Mouse (Mus musculus) limb, embryonic 15.5 days (tissue): Measurements from ENCODE around the gene Dok3. TPM values are rescaled to one million over a fixed set of nuclear protein-coding genes. Genes with fewer than 3 reads are reported as not detected.

ENCODE experiments used
- ATAC-seq: fragments of 200-750 bp; cut with Nextera tagmentation; 2 replicates; pipeline ENCODE4 v1.8.0; 2017; ENCODE audit warnings: low read depth, moderate TSS enrichment; ENCODE audit not compliant: insufficient number of reproducible peaks, low FRiP score, low TSS enrichment
- H3K27ac ChIP-seq: fragments of 300-500 bp; sonication (generic); 2 replicates; pipeline ENCODE4 v1.5.1; 2015; ENCODE audit warnings: moderate library complexity, mild to moderate bottlenecking, inconsistent platforms
- H3K27me3 ChIP-seq: fragments of 300-500 bp; sonication (generic); 2 replicates; pipeline ENCODE4 v1.6.1; 2015; ENCODE audit warnings: inconsistent platforms
- H3K36me3 ChIP-seq: fragments of 300-500 bp; sonication (generic); 2 replicates; pipeline ENCODE4 v1.6.1; 2015; ENCODE audit warnings: inconsistent platforms
- H3K4me1 ChIP-seq: fragments of 300-500 bp; sonication (generic); 2 replicates; pipeline ENCODE4 v1.6.1; 2015; ENCODE audit warnings: inconsistent platforms
- H3K4me2 ChIP-seq: fragments of 300-500 bp; sonication (generic); 2 replicates; pipeline ENCODE4 v1.6.1; 2015; ENCODE audit warnings: mild to moderate bottlenecking, inconsistent platforms
- H3K4me3 ChIP-seq: fragments of 300-500 bp; sonication (generic); 2 replicates; pipeline ENCODE4 v1.5.1; 2015; ENCODE audit warnings: mild to moderate bottlenecking, inconsistent platforms
- H3K9ac ChIP-seq: fragments of 300-500 bp; sonication (generic); 2 replicates; pipeline ENCODE4 v1.6.1; 2015; ENCODE audit warnings: inconsistent platforms
- H3K9me3 ChIP-seq: fragments of 300-500 bp; sonication (generic); 2 replicates; pipeline ENCODE4 v1.6.1; 2016; ENCODE audit warnings: inconsistent platforms
- WGBS: fragments of 180-500 bp; shearing (Covaris S2); methylation state at CpG from one replicate; pipeline ENCODE4 v1.1.7; 2015; 5-methylcytosine and 5-hydroxymethylcytosine counted together
- polyA plus RNA-seq: library from polyadenylated mRNA; unstranded; fragments of >200 nt; fragmentation: Nextera tagmentation; extraction: Ambion mirVana; gene quantifications from 2 replicates; pipeline ENCODE4 v1.2.1, GENCODE M21; 2015

Gene Dok3
- polyA plus RNA-seq, 1 experiment from 2014 or later = 4.7 TPM

DNA sequence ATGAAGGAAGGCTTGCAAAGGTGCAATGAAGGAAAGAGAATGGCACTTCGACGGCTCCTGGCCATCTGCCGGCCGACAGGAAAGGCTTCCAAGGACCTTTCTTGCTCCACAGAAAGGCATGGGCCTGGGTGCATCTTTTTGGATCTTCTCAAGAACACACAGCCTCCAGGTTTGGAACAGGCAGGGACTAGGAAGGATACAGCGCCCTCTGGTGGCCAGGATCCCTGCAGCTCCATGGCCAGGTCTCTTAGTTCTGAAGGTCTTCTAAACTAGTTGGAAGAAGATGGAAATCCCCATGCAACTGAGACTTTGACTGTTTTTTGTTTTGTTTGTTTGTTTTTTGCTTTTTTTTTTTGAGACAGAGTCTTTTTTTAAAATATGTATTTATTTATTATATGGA, 12.1 kb downstream of the Dok3 start:
- no peak overlapping the region for H3K4me2 ChIP-seq
- 4% methylated on average over 5 of the region's 5 CpGs for WGBS
- no peaks in the 10 kb centered on the region for H3K36me3 ChIP-seq
- no peak for ATAC-seq
- no peak overlapping the region for H3K4me3 ChIP-seq
- no peak overlapping the region for H3K9ac ChIP-seq
- no peaks in the 10 kb centered on the region for H3K9me3 ChIP-seq
- H3K27me3 ChIP-seq = no peaks in the 10 kb centered on the region
- peaks cover 10% of the 10 kb centered on the region for H3K4me1 ChIP-seq
- H3K27ac ChIP-seq = no peak overlapping the region

DNA sequence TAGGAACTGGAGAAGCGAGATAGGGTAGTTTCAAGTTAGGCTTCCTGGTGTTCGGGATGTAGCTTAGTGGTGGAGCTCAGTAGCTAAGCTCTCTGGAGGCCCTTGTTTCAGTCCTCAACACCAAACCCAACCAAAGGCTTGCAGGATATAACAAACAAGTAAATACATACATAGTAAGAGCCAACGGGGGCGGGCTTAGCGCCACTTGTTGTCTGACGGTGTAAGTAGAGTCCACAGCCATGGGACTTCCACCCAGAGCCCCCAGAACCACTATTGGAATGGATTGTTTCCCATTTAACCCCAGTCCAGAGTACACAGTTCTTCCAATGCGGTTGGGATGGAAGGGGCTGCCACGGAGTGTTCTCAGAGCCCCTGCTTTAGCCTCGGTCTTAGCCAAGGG, 15.3 kb downstream of the Dok3 start:
- Histone ChIP-seq H3K27me3 (no peaks in the 10 kb centered on the region), H3K9ac (no peak overlapping the region), H3K4me3 (peak overlapping the region; percentile 71), H3K36me3 (peaks cover 11% of the 10 kb centered on the region), H3K27ac (no peak overlapping the region), H3K4me2 (peak overlapping the region; percentile 88; the same call in 1 of the 2 replicates), H3K9me3 (no peaks in the 10 kb centered on the region), H3K4me1 (peaks cover 37% of the 10 kb centered on the region)
- no peak for ATAC-seq
- 35% methylated on average over 9 of the region's 9 CpGs for WGBS

DNA sequence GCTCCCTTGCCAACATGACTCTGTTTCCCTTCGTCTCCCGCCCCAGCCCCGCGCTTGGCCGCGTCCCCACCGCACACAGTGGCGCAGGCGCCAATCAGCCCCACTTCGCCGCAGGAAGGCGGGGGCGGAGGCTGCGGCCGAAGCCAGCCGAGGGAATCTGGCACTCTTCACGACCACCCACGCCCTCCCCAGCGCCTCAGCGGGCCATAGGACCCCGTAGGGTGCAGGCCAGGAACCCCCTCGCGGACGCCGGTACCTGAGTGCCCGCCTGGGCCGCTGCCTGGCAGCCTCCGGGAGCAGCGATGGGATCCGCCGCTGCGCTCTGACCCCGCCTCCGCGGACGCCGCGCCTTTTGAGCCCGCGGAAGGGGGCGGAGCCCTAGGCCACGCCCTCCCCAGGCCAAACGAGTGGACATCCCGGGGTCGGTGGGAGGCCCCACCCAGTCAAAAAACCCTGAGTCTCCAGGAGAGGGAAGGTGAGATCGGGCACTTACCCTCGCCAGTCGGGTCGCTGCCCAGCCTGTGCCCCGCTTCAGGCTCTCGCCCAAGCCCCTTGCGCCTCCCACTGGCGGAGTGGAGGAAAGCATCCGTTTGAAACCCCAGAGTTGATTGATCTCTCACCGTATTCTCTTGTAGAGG, 15.9 kb downstream of the Dok3 start, which contains the start of gene Pdlim7:
Gene Pdlim7, minus strand, starts transcription at position 566 of the 638 bp plus-strand sequence.
- under 1% methylated on average over 55 of the region's 55 CpGs for WGBS
- Histone ChIP-seq H3K9ac (peak within 1 kb of the TSS; percentile 80), H3K27ac (peak within 1 kb of the TSS; percentile 84), H3K4me1 (peaks cover 41% of the 10 kb centered on the region), H3K4me3 (peak within 1 kb of the TSS; percentile 71), H3K27me3 (no peaks in the 10 kb centered on the region), H3K9me3 (no peaks in the 10 kb centered on the region), H3K36me3 (peaks cover 17% of the 10 kb centered on the region), H3K4me2 (peak within 1 kb of the TSS; percentile 88)
- ATAC-seq = peak; percentile 53

DNA sequence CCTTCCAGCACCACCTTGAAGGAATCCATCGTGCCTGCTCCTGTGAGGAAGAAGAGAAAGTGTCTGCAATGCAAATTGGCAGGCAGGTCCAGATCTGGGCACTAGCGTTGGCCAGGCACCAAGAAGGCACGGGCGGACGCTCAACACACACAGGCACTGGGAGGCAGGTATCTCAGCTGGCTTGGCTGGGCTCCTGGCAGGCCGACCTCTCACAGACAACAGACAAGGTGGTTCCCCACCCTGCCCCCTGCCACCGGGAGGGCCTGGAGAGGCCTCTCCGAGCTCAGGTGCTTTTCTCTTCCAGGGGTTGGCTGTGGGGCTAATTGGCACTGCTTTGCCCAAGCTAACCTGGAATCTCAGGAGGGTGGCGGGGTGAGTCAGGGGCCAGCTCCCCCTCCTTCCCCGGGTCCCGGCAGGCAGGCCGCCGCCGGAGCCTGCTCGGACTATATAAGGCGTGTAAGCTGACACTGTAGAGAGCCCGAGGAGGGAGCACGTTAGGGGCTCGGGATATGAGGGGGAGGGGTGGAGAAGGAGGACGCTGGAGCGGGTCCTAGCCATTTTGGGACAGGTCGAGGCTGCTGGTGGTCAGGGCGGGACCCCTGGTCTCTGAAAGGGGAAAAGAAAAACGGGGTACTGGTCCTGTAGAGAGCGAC, 16.6 kb downstream of the Dok3 start:
- Histone ChIP-seq H3K27me3 (no peaks in the 10 kb centered on the region), H3K4me2 (peak overlapping the region; percentile 88), H3K36me3 (peaks cover 25% of the 10 kb centered on the region), H3K9me3 (no peaks in the 10 kb centered on the region), H3K27ac (peak overlapping the region; percentile 84), H3K4me1 (peaks cover 45% of the 10 kb centered on the region), H3K9ac (peak overlapping the region; percentile 80), H3K4me3 (peak overlapping the region; percentile 71)
- peak; percentile 42; the same call in 1 of the 2 replicates for ATAC-seq
- WGBS = 2% methylated on average over 25 of the region's 25 CpGs

DNA sequence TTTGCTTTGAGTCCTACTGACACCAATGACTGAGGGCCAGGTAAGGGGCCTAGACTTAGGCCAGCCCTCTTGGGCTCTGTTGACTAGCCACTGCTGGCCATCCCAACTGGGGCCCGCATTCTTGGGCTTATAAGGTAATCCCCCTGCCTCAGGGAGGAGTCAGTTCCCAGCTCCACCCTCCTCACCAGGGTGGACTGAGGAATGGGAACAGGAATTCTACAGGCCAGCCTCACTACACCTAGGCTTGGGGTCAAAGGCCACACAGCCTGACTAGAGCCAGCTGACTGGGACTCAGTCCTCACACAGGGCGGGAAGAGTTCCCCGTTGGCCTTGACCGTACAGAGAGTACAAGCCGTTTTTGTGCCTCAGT, 17.6 kb downstream of the Dok3 start:
- Histone ChIP-seq H3K9me3 (no peaks in the 10 kb centered on the region), H3K27ac (peak overlapping the region; percentile 84), H3K36me3 (peaks cover 35% of the 10 kb centered on the region), H3K27me3 (no peaks in the 10 kb centered on the region), H3K4me1 (peaks cover 45% of the 10 kb centered on the region), H3K9ac (no peak overlapping the region), H3K4me2 (peak overlapping the region; percentile 88), H3K4me3 (peak overlapping the region; percentile 71)
- 0 out of 2 replicates have a peak, but pooled peaks have one; percentile 11 for ATAC-seq
- WGBS = 33% methylated on average over 5 of the region's 5 CpGs

- peak overlapping the region; percentile 71 for H3K4me3 ChIP-seq
- no peaks in the 10 kb centered on the region for H3K9me3 ChIP-seq
- peak; percentile 85 for ATAC-seq
- H3K27me3 ChIP-seq = no peaks in the 10 kb centered on the region
- H3K36me3 ChIP-seq = peaks cover 41% of the 10 kb centered on the region
- H3K27ac ChIP-seq = peak overlapping the region; percentile 84
- 9% methylated on average over 6 of the region's 6 CpGs for WGBS
- H3K4me2 ChIP-seq = peak overlapping the region; percentile 88
- no peak overlapping the region for H3K9ac ChIP-seq
- H3K4me1 ChIP-seq = peaks cover 45% of the 10 kb centered on the region
These were observed 18.2 kb downstream of the Dok3 start for GRCm38 (mm10) chr13:55510668-55511491.

DNA sequence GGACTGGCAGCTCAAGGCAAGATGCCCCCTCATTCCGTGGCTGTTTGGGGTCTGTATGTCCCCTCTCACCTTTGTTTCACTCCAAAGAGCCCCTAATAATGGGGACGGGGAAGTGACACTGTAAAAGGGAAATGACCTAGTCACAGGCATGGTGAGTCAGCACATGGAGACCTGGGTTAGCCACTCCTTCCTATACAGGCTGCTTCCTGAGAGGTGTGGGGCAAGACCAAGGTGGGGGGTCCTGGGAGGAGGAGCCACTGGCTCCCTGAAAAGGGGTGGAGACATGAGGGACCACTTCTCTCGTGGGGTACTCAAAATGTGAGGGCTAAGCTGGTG, 18.8 kb downstream of the Dok3 start:
- Histone ChIP-seq H3K4me1 (peaks cover 45% of the 10 kb centered on the region), H3K27ac (peak overlapping the region; percentile 84), H3K9ac (no peak overlapping the region), H3K4me3 (peak overlapping the region; percentile 71), H3K27me3 (no peaks in the 10 kb centered on the region), H3K9me3 (no peaks in the 10 kb centered on the region), H3K4me2 (peak overlapping the region; percentile 88; the same call in 1 of the 2 replicates), H3K36me3 (peaks cover 47% of the 10 kb centered on the region)
- WGBS = 20% methylated on average over 3 of the region's 3 CpGs
- ATAC-seq = no peak

GRCm38 (mm10) chr13:55508531-55508930, 20.6 kb downstream of the Dok3 start:
- Histone ChIP-seq H3K36me3 (peaks cover 64% of the 10 kb centered on the region), H3K4me1 (peaks cover 42% of the 10 kb centered on the region), H3K9me3 (no peaks in the 10 kb centered on the region), H3K27ac (no peak overlapping the region), H3K27me3 (no peaks in the 10 kb centered on the region), H3K4me2 (no peak overlapping the region), H3K9ac (no peak overlapping the region), H3K4me3 (no peak overlapping the region)
- no peak for ATAC-seq
- WGBS = 86% methylated on average over 10 of the region's 10 CpGs

- no peak overlapping the region for H3K4me2 ChIP-seq
- 64% methylated on average over 11 of the region's 11 CpGs for WGBS
- H3K9ac ChIP-seq = no peak overlapping the region
- peaks cover 42% of the 10 kb centered on the region for H3K4me1 ChIP-seq
- no peak overlapping the region for H3K27ac ChIP-seq
- no peak for ATAC-seq
- H3K4me3 ChIP-seq = no peak overlapping the region
- H3K36me3 ChIP-seq = peaks cover 71% of the 10 kb centered on the region
- H3K9me3 ChIP-seq = no peaks in the 10 kb centered on the region
- H3K27me3 ChIP-seq = no peaks in the 10 kb centered on the region
These were observed 21.2 kb downstream of the Dok3 start for GRCm38 (mm10) chr13:55507877-55508276.

GRCm38 (mm10) chr13:55506697-55507096, 22.4 kb downstream of the Dok3 start:
- H3K9me3 ChIP-seq = no peaks in the 10 kb centered on the region
- no peak overlapping the region for H3K4me2 ChIP-seq
- no peak overlapping the region for H3K4me3 ChIP-seq
- H3K27me3 ChIP-seq = no peaks in the 10 kb centered on the region
- H3K36me3 ChIP-seq = peaks cover 80% of the 10 kb centered on the region
- 87% methylated on average over 10 of the region's 10 CpGs for WGBS
- peaks cover 32% of the 10 kb centered on the region for H3K4me1 ChIP-seq
- H3K27ac ChIP-seq = no peak overlapping the region
- no peak for ATAC-seq
- H3K9ac ChIP-seq = no peak overlapping the region

DNA sequence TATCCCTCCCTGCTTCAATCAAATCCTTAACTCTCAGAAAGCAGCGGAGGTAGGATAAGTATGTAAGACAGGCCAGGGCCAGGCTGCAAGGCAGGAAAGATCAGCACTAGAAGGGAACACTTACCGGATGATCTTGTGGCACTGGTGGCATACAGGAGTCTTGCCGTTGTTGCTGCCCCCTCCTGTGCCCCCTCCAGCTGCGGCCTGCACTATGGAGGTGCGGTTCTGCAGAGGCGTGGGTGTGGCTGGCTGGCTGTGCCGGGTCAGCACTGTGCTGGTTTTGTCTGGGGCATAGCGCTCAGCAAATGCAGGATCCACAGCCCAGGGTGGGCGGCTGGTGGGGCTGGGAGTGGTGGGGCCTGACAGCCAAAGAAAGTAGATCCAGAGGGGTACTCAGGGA, 23.3 kb downstream of the Dok3 start:
- 91% methylated on average over 9 of the region's 9 CpGs for WGBS
- no peak overlapping the region for H3K4me2 ChIP-seq

GRCm38 (mm10) chr13:55504390-55504789, 24.7 kb downstream of the Dok3 start:
- Histone ChIP-seq H3K36me3 (peaks cover 95% of the 10 kb centered on the region), H3K9ac (no peak overlapping the region)
- 78% methylated on average over 5 of the region's 5 CpGs for WGBS

More for the DNA sequence above, 23.3 kb downstream of the Dok3 start:
- Histone ChIP-seq H3K9me3 (no peaks in the 10 kb centered on the region), H3K27me3 (no peaks in the 10 kb centered on the region), H3K9ac (no peak overlapping the region), H3K27ac (no peak overlapping the region), H3K4me3 (no peak overlapping the region), H3K4me1 (peaks cover 23% of the 10 kb centered on the region), H3K36me3 (peaks cover 89% of the 10 kb centered on the region)
- no peak for ATAC-seq

More at GRCm38 (mm10) chr13:55504390-55504789, 24.7 kb downstream of the Dok3 start:
- no peak for ATAC-seq
- Histone ChIP-seq H3K27ac (no peak overlapping the region), H3K4me1 (peaks cover 10% of the 10 kb centered on the region; the same call in 1 of the 2 replicates), H3K4me3 (no peak overlapping the region), H3K4me2 (no peak overlapping the region), H3K27me3 (no peaks in the 10 kb centered on the region), H3K9me3 (no peaks in the 10 kb centered on the region)
